Mouse (Mus musculus): Measurements from ENCODE around the gene Gna15.
A peak's percentile ranks its signal among the peaks of the same experiment; 100 is the strongest.

The Gna15 gene

DNA sequence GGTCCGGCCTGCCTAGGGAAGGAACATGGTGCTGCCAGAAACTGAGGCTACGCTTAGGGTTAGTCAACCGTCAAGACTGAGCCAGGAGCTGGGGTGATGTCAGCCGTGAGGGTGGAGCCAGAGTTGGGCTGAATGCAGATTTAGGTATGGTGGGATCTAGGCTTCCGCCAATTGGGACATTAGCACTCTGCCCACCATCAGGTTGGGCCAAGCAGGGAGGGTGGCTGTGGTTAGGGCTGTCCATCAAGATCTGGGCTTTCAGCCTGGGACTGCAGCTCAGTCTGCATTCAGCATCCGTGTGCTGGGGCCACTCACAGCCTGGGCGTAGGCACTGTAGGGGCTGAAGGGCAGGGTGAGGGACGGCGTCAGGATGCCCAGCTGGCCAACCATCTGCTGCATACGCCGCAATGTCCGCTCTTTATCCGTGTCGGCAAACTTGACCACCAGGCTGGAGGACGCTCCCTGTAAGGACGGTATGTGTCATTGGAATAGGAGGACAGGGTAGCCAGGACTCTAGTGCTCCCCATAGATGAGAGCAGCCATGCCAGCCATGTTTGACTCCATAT is 56.3 kb downstream of the Gna15 start:
- DNase-seq (ENCODE audit: low spot score in 2 of 2), result no peak

DNA sequence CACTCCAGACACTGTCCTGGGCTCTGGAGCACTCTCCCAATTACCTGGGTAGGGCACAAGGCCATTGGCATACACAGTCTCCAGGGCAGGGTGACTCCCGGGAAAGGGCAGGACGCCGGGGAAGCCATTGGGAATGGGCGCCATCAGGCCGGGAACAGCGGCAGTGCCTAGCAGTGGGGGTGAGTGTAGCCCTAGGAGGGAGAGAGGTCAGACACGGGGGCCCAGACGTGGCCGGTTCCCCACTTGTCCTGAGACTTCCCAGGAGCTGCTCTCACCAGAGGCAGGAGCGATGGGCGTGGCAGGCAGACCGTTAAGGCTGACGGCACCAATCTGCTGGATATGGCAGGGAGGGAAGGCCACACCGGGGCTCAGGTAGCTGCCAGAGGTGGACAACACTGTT is 57.1 kb downstream of the Gna15 start:
- no peak for DNase-seq (ENCODE audit: low spot score in 2 of 2)

DNA sequence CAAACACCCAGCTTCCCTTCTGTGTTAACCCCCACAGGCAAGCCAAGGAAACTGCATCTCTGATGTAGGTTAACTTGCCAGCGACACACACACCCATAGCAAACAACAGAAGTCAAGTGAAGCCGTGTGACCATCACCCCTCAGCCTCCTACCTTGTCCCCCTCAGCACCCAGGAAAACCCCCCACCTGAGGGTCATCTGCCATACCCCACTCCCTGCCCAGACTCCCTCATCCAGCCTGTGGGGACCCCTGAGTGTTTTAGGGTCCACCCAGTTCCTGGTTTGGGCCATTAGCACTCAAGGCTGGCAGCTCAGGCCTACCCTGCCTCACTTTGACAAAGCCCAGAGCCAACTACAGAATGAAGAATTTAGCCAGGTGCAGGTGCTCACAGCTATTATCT is 58.0 kb downstream of the Gna15 start:
- no peak for DNase-seq (ENCODE audit: low spot score in 2 of 2)

DNA sequence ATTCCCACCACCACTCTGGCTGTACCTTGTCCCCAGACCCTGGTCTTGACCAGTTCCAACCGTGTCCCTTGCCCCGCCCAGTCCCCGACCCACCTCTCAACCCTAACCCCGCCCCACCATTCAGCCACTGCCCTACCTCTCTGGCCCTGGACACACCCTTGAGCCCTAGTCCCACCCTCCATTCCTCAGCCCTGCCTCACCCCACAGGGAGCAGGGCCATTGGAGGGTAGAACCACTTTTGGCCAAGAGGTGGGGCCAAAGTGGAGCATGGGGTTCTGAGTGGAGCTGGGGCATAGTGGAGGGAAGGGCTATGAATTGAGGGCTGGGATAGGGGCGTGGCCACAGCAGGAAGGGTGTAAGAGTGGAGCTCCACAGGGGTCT is 58.8 kb downstream of the Gna15 start:
- DNase-seq (ENCODE audit: low spot score in 2 of 2), result no peak

DNA sequence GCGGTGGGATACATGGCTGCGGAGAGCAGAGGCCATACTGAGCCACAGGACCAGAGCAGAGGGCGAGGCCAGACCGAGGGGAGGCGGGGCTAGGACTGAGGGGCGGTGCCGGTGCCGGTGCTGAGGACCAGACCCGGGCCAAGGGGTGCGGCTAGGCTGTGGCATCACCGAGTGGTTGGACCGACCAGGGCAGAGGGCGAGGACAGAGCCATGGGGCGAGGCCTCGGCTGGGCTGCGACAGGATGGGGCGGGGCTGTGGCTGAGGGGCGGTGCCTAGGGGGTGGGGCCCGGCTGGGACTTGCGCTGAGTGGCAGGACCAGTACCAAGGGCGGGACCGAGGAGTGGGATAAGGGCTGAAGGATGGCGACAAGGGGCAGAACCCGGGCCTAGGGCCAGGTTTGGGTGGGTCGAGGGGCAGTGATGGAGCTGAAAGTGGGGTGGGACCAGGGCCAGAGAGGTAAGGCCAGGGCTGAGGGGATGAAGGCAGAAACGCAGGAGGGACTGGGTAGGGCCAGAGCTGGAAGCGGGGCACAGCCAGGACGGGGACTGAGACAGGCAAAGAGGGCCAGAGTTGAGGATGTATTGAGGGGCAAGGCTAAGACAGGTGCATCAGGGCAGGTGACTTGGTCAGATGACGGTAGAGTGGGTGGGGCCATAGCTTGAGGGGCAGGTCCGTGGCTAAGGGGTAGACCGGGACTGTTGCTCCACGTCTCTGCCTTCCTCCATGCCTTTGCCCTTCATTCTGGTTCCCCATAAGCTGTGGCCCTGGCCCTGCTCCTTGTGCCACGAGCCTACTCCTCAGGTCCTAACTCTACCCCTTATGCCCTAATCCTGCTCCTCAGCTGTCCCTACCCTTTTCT is 59.4 kb downstream of the Gna15 start:
- peak; percentile 14 to 31 for DNase-seq (ENCODE audit: low spot score in 2 of 2)

DNA sequence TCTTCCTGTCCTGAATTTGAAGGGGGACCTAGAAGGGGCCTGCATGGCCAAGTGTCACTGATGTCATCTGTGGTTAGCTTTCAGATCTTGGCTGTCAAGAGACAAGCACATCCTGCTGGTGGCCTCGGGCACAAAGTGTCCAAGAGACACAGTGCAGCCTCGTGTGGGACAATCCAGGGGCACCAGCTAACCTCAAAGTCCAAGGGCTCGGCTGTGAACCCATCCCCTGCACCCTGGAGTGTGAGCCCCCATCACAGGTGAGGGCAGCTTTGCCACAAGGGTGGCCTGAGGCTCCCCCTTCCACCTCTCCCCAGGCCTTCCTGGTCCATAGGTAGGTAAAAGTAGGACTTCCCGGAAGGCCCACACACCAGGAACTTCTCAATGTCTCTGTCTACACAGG is 60.5 kb downstream of the Gna15 start:
- no peak for DNase-seq (ENCODE audit: low spot score in 2 of 2)

DNA sequence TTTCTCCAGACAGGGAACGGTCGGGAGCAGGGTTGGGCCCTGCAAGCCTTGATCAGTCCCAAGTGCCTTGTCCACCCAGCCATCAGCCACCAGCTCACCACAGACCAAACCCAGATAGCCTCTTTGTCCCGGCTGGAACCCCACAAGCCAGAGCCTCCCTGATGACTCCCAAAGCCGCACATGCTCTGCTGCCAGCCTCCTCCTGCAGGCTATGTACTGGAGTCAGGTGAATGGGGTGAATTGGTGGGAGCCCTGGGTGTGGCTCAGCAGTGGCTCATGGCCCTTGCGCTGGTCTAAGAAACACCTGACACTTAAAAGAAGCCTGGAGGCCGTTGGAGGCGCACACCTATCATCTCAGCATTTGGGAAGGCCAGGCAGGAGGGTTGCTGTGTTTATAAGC is 61.1 kb downstream of the Gna15 start:
- DNase-seq (ENCODE audit: low spot score in 2 of 2), result peak in 1 of 2 experiments; percentile 6

DNA sequence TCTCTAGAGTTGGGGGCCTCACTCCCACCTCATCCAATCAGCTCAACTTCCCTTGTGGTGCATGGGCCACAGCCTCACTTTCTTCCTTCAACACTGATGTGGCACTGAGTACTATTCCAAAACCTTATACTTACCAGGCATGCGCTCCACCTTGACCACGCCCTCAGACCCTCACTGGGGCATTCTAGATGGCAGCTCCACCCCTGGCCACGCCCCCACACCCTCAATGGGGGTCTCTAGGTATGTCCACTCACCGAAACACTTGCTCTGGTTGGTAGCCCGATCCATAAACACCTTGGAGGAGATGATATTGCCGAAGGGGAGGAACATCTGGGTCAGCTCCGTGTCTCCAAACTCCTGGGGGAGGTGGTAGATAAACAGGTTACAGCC is 61.6 kb downstream of the Gna15 start:
- DNase-seq (ENCODE audit: low spot score in 2 of 2), result no peak

DNA sequence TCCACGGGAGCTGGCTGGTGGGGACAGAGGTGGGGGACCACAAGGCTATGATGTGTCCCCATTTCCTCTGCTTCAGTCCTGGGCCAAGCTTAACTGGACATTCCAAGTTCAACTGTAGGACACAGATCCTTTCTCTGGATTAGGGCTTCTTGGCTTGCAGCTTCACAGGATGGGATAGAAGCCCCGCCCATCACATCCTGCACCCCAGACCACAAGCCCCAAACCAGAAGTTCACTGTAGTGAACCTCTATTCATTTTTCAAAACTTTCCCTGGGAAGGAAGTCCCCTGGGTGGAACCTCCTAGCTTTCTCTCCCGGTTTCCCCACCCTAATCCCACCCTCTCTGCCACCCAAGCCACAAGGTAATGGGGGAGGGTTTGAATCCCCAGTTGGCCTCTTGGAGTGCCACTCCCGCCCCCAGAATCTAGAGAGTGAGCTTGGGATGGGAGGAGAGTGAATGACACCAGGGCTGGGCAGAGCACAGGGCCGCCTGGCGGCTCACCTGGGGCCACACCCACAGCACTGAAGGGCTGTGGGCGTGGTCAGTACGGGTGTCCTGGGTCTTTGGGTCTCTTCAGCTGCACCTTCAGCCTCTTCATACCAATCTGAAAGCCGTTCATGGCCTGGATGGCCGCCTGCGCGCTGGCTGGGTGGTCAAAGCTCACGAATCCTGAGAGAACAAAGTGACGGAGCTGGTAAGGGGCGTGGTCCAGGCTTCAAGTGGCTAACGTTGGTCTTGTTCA is 62.2 kb downstream of the Gna15 start:
- no peak for DNase-seq (ENCODE audit: low spot score in 2 of 2)

DNA sequence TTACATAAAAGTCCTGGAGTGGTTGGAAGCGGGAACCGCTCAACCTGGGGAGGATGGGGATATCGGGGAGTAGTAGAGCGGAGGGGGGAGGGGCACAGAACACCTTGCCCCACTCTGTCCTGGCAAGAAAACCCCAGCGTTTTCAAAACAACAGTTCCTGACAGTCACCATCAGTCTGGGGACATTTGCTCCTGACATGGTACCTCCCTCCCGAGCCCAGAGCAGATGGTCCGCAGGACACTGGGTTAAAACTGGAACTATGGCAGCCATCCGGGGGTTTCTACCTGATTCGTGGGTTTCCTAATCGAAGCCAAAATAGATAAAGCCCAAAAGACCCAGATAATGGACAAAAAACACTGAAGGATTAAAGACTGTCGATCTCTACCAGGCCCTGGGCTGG is 63.1 kb downstream of the Gna15 start:
- no peak for DNase-seq (ENCODE audit: low spot score in 2 of 2)

DNA sequence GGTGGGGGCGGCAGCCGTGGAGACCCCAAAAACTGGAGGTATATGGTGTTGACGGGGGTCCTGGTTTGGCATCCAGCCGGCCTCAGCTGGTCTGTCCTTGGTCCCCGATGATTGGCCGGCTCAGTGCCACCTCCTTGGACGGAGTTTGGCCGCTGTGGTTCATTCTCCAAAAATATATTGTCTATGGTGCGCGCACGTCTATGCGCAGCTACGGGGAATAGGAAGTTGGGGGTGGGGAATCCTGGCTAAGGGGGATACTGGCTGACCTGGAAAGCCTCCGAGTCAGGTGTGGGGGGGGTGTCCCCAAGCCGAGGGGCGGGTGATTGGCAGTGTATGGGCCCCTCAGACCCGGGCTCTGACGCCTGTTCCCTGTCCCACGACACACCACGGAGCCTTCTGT is 63.6 kb downstream of the Gna15 start:
- DNase-seq (ENCODE audit: low spot score in 2 of 2), result no peak

DNA sequence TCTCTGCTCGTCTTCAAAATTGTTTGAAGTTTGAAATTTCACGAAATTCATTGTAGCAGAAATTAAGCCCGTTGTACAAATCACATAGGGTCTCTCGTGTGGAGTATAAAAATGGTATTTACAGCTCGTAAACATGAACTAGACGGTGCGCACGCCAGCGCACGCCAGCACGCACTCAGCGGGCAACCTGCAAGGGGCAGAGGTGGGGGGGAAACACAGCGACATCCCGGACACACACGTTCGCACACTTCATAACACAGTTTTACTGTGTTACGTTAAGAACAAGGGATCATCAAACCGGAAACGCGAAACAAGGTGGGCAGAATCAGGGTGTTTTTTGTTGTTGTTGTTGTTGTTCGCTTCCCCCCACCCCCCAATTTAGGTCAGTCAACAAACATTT is 64.6 kb downstream of the Gna15 start:
- DNase-seq (ENCODE audit: low spot score in 2 of 2), result no peak

DNA sequence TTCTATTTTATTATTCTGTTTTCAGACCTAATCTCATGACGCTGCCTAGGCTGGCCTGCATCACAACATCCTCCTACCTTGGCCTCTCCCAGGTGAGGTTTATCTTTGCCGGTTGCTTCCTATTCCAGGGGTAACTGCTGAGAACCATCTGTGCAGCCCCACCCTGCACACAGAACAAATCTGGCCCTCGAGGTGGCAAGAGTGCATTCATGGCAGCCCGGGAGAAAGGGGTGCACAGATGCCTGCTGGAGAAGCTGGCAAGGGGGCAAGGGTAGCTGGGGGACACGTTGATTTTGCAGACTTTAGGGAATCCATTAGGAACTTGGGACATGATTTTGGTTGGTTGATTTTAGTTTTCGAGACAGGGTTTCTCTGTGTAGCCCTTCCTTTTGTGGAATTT is 65.8 kb downstream of the Gna15 start:
- no peak for DNase-seq (ENCODE audit: low spot score in 2 of 2)

DNA sequence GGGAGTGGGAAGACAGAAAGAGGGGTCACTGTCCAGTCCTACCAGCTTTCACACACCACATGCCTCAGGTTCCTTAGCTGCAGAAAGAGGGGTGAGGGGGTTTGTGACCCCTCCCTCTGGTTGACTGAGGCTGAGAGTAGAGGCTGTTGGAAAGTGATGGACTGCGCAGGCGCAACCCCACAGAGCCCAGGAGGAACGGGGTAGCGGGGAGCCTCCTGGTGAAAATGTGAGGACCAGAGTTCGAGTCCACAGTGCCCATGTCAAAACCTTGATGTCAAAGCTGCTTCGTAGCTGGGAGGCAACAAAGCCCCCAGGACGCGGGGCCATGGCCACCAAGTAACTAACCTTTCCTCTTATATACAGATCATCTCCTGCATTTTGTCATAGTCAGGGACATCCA is 66.4 kb downstream of the Gna15 start:
- no peak for DNase-seq (ENCODE audit: low spot score in 2 of 2)

DNA sequence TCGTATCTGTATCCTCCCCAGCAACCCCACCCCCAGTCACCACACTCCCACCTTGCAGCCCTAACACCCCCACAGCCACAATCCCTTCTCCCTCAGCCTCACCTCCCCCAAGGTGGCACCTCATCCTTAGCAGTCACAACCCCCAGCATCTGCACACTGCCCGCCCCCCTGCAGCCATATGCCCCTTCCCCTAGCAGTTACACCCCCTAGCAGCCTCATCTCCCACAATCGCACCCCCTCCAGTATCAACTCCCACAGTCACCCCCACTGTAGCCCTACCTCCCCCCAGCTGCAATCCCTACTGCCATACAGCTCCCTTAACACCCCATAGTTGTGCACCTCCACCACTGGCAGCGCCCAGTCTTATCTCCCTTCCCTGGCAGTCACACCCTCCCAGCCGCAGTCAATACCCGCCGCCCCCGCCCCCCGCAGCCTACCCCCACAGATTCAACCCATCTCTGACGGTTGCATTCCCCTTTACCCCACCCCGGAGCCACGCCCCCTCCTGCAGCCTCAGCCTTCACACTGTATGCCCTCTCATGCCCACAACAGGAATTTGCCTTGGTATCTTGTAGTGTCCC is 67.0 kb downstream of the Gna15 start:
- DNase-seq (ENCODE audit: low spot score in 2 of 2), result no peak

DNA sequence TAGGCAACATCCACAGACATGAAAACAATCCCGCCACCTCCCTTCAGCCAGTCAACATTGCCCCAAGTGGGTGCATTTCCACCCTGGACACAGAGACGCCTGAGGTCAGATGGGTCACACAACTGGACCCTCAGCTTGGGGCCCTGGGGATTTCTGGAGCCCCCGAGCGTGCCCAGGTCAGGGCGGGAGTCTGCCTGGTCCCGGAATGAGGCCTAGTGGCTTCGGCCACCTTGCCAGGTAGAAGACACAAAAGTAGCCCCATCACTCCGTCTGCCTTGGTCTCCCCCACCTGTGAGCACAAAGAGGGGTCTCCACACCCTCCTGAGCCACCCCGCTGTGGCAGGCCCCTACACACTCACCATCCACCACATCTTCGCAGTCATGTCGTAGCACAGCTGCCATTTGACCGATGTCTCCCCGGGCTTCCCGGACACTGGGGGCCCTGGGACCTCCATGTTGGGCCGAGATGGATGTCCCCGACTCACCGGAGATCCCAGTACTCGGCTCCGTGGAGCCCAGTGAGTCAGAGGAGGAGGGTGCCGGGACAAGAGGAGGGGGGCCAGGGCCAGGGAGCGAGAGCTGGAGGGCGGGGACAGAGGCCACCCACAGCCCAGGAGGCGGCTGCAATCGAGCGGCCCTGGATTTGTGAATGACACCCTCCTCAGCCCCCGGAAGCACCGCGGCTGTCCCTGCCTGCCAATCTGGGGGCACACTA is 68.7 kb downstream of the Gna15 start, which contains the start of gene Nfic:
Nfic (minus strand) TSS at position 455 of the 715 bp plus-strand sequence.
- peak in 1 of 2 experiments; percentile 6 for DNase-seq (ENCODE audit: low spot score in 2 of 2)

DNA sequence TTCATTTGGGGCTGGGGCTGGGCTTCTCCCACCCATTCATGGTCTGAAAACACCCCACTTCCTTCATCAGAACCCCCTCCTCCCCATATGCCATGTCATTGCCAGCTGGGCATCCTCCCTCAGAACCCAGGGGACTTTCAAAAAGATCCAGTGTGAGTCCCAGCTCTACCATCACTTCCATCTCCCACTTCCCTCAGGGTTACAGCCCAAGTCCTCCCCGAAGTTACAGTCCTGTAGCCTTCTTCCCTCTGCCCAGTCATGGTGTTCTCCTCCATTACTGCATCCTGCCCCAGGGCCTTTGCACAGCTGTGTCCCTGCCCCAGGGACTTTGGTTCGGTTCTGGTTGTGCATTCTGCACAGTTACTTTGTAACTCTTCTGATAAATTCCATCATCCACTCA is 69.9 kb downstream of the Gna15 start:
- DNase-seq (ENCODE audit: low spot score in 2 of 2), result no peak

DNA sequence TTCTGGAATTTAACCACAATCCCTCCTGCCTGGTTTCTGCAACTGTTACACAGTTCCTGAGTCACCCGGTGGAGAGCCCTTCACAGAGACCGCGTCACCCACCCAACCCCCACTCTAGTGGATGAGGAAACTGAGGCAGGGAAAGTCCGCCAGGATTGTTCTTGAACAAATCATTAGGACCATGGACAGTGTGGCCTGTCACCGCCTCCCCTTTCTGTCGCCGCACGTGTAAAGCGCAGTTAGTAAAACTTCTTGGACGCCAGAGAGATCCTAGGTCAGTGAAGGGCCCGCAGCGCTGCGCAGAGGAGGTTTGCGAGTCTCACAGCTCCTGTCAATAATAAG is 71.1 kb downstream of the Gna15 start:
- no peak for DNase-seq (ENCODE audit: low spot score in 2 of 2)
